Mouse (Mus musculus) kidney, adult 9 months (tissue): ENCODE measurements around the gene Tm2d1.

ENCODE experiments used
- DNase-seq: peaks from one replicate; pipeline ENCODE4 v3.0.0; 2022

The Tm2d1 gene

DNA sequence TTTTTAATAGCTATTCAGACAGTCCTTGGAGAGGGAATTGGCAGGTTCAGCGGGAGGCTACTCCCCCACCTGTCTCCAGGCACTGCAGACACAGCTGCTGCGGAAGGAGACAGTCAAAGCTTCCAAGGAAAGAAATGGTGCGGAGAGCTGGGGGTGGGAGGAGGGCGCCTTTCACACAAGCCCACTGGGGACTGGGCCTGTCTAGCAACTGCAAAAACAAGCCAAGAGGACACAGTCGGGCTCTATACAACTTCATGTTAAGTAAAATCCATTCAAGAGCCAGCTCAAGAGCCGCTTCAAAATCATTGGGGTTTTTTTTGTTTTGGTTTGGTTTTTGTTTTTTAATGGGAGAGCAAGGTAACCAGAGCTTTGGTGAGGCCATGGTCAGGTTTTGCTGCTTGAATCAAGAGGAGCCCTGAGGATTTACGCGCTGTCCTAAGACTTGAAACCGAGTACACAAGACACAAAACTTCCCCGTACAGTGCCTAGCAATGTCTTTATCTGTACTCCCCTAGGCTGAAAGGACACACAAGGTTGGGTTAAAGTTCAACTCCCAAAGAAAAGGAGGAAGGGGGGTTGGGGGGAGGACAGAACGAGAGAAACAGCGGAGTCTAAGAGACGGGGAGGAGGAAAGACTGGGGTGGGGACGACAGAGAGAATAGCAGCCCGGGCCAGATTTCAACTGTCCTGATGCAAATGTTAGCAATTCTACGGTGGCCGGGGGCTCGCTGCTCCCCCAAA, 61.6 kb downstream of the Tm2d1 start:
- DNase-seq = peak; percentile 86

DNA sequence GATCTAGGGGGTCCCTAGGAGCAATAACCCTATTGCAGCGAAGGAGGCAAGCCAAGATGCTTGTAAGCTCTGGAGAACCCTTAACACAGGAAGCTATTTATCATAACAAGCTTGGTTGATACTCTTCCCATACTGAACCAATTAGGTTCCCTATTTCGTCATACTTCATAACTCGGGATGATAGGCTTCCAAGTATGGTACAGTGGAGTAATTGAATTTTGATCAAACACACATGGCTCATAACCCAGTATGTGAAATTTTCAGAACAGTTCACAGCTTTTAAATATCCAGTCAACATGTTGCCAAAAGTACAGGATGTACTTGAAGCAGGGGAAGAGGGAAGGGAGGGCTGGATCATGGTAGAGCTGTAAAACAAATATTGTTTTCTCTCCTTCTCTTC, 64.3 kb downstream of the Tm2d1 start:
- DNase-seq = peak; percentile 8

DNA sequence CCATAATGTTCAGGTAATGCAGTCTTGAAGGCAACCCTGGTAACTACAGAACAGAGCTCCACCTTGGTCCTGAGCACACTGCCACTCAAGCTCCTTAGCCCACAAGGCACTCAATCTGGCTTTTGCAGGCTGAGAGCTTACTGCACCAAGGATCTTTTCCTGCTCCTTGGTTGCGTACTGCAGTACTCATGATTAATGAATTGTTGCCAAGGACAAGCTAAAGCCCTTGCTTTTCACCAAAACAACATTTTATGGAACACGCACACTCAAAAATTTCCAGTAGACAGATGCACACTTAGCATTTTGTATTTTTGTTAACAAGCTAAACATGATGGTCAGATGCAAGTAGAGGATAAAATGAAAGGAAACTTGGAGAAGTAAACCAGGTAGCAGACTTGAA, 66.0 kb downstream of the Tm2d1 start:
- DNase-seq = no peak
